Comparison of ENCODE assay signal across 21 mouse cellular contexts in genomic region chr17:53554813-53555212, GRCm38 (mm10). TPM values are rescaled to one million over a fixed set of nuclear protein-coding genes. Genes with fewer than 3 reads are reported as not detected.
DNase-seq lines count a peak whose midpoint lies in the region; ATAC-seq lines count a peak whose summit lies in the region.
"Had no signal": no experiment of that assay in that cellular context is flagged by ENCODE, and none has a peak within 500 bp of the region (broad histone marks: within the 10 kb centered on the region; RNA-seq: fewer than 3 reads in every experiment).

No protein-coding gene starts in this region.

- peak; percentile 86 for ATAC-seq in liver, embryonic 16.5 days (ENCODE audit: low read depth)
- ATAC-seq in neural tube, embryonic 15.5 days (ENCODE audit: low FRiP score), result no peak
- ATAC-seq: forebrain, postnatal 0 days had no signal

- H3K9me3 ChIP-seq in liver, embryonic 16.5 days (replicated peaks; ENCODE audit: control insufficient read depth, low read length), result no peaks in the 10 kb centered on the region
- H3K9me3 ChIP-seq in neural tube, embryonic 15.5 days (replicated peaks), result no peaks in the 10 kb centered on the region
- H3K9me3 ChIP-seq: embryonic facial prominence, embryonic 15.5 days; heart, embryonic 15.5 days; limb, embryonic 10.5 days had no signal

- peaks cover 25% of the 10 kb centered on the region for H3K4me1 ChIP-seq in liver, embryonic 16.5 days (ENCODE audit: control insufficient read depth, low read depth, low read length)
- no peaks in the 10 kb centered on the region for H3K4me1 ChIP-seq in neural tube, embryonic 15.5 days
- H3K4me1 ChIP-seq: embryonic facial prominence, embryonic 15.5 days; heart, embryonic 15.5 days; limb, embryonic 10.5 days had no signal

- no peaks in the 10 kb centered on the region for H3K27me3 ChIP-seq in liver, embryonic 16.5 days (ENCODE audit: control insufficient read depth, insufficient read depth, low read depth, low read length)
- no peaks in the 10 kb centered on the region for H3K27me3 ChIP-seq in neural tube, embryonic 15.5 days (replicated peaks)
- H3K27me3 ChIP-seq: embryonic facial prominence, embryonic 15.5 days; heart, embryonic 15.5 days; Patski had no signal

- H3K9ac ChIP-seq in liver, embryonic 16.5 days (ENCODE audit: low read depth, low read length), result no peak overlapping the region
- no peak overlapping the region for H3K9ac ChIP-seq in neural tube, embryonic 15.5 days (replicated peaks)
- H3K9ac ChIP-seq: embryonic facial prominence, embryonic 15.5 days; forebrain, postnatal 0 days; heart, embryonic 15.5 days; hindbrain, embryonic 14.5 days had no signal

- H3K27ac ChIP-seq in liver, embryonic 16.5 days (ENCODE audit: low read length), result peak overlapping the region; percentile 25
- H3K27ac ChIP-seq in neural tube, embryonic 15.5 days (replicated peaks), result no peak overlapping the region
- H3K27ac ChIP-seq: embryonic facial prominence, embryonic 15.5 days; forebrain, embryonic 10.5 days; heart, embryonic 15.5 days; hindbrain, embryonic 14.5 days; kidney, postnatal 0 days; limb, embryonic 10.5 days had no signal

- H3K4me2 ChIP-seq in liver, embryonic 16.5 days (ENCODE audit: low read depth, low read length), result peak overlapping the region; percentile 22; the same call in 1 of the 2 replicates
- no peak overlapping the region for H3K4me2 ChIP-seq in neural tube, embryonic 15.5 days
- H3K4me2 ChIP-seq: embryonic facial prominence, embryonic 15.5 days; heart, embryonic 15.5 days; hindbrain, embryonic 14.5 days had no signal

- no peaks in the 10 kb centered on the region for H3K36me3 ChIP-seq in liver, embryonic 16.5 days (ENCODE audit: control insufficient read depth, insufficient read depth)
- H3K36me3 ChIP-seq in neural tube, embryonic 15.5 days, result no peaks in the 10 kb centered on the region
- H3K36me3 ChIP-seq: embryonic facial prominence, embryonic 15.5 days; forebrain, embryonic 10.5 days; heart, embryonic 15.5 days; limb, embryonic 10.5 days had no signal

- WGBS in liver, embryonic 16.5 days (ENCODE audit: insufficient replicate concordance), result 20% methylated on average over 3 of the region's 3 CpGs
- 85% methylated on average over 3 of the region's 3 CpGs for WGBS in neural tube, embryonic 15.5 days

- DNase-seq in testis, postnatal 14 days (ENCODE audit: low spot score), result peak; percentile 36
- no peak for DNase-seq in testis, postnatal 10 days (ENCODE audit: low spot score)
- peak; percentile 32 for DNase-seq in liver
- no peak for DNase-seq in right cerebral cortex, postnatal 14 days
- no peak for DNase-seq in cerebellum, adult 8-10 months
- DNase-seq: forebrain, postnatal 0 days; gastrocnemius, postnatal 14 days; heart, postnatal 4 days; lung, postnatal 10 days had no signal

- H3K4me3 ChIP-seq in liver, embryonic 16.5 days (ENCODE audit: low read depth, low read length), result no peak overlapping the region
- no peak overlapping the region for H3K4me3 ChIP-seq in neural tube, embryonic 15.5 days (replicated peaks)
- H3K4me3 ChIP-seq: embryonic facial prominence, embryonic 15.5 days; forebrain, embryonic 10.5 days; heart, embryonic 15.5 days; limb, embryonic 10.5 days had no signal

RNA-seq across cellular contexts. Expression of gene Kat2b, which starts 11.8 kb away (rescaled TPM):
- 5.2 and 5.3 TPM in 2 replicates for polyA plus RNA-seq in liver, embryonic 16.5 days (2015; fragmentation: Nextera tagmentation; extraction: Ambion mirVana)
- polyA plus RNA-seq in neural tube, embryonic 15.5 days (2015; fragmentation: Nextera tagmentation; extraction: Ambion mirVana), result 5.5 and 6.0 TPM in 2 replicates

RNA-seq across cellular contexts. Expression of gene Pp2d1, which starts 15.6 kb away (rescaled TPM):
- 0.06 and 0.08 TPM in 2 replicates for polyA plus RNA-seq in liver, embryonic 16.5 days (2015; fragmentation: Nextera tagmentation; extraction: Ambion mirVana)
- polyA plus RNA-seq in neural tube, embryonic 15.5 days (2015; fragmentation: Nextera tagmentation; extraction: Ambion mirVana), result 0.44 and 0.46 TPM in 2 replicates
- polyA plus RNA-seq: kidney, adult 2 months; liver, adult 2 months; urinary bladder, adult 2 months had no signal

Comparison
In these comparisons a context has a peak if more than half of its experiments do, and no peak if none do; other contexts are left out.
1. DNase-seq: peak in testis, postnatal 14 days (single experiment) and liver (single experiment); none in testis, postnatal 10 days (single experiment), right cerebral cortex, postnatal 14 days (single experiment) and cerebellum, adult 8-10 months (single experiment).